Mouse (Mus musculus) kidney, embryonic 14.5 days (tissue): ENCODE measurements around the gene Nudcd2. TPM values are rescaled to one million over a fixed set of nuclear protein-coding genes. Genes with fewer than 3 reads are reported as not detected.

Experiments
- ATAC-seq: fragments of 200-750 bp; cut with Nextera tagmentation; 2 replicates; pipeline ENCODE4 v1.8.0; 2017; ENCODE audit warnings: moderate number of reproducible peaks, mild to moderate bottlenecking, moderate TSS enrichment, moderate library complexity; ENCODE audit not compliant: low FRiP score, low TSS enrichment
- H3K27ac ChIP-seq: fragments of 300-500 bp; sonication (generic); 2 replicates; pipeline ENCODE4 v1.5.1; 2014; ENCODE audit warnings: low read depth, mild to moderate bottlenecking, low read length, moderate library complexity, mixed read lengths
- H3K27me3 ChIP-seq: fragments of 300-500 bp; sonication (generic); 2 replicates; pipeline ENCODE4 v1.6.1; 2014; ENCODE audit warnings: mild to moderate bottlenecking, low read length; ENCODE audit not compliant: control insufficient read depth, insufficient read depth
- H3K36me3 ChIP-seq: fragments of 300-500 bp; sonication (generic); 2 replicates; pipeline ENCODE4 v1.6.1; 2014; ENCODE audit warnings: low read length, mixed read lengths; ENCODE audit not compliant: control insufficient read depth, insufficient read depth
- H3K4me1 ChIP-seq: fragments of 300-500 bp; sonication (generic); 2 replicates; pipeline ENCODE4 v1.6.1; 2014; ENCODE audit warnings: low read length, mixed read lengths; ENCODE audit not compliant: control insufficient read depth, insufficient read depth
- H3K4me2 ChIP-seq: fragments of 300-500 bp; sonication (generic); replicated peaks from 2 replicates; pipeline ENCODE4 v1.6.1; 2014; ENCODE audit warnings: low read depth, mild to moderate bottlenecking, low read length
- H3K4me3 ChIP-seq: fragments of 300-500 bp; sonication (generic); 2 replicates; pipeline ENCODE4 v1.5.1; 2014; ENCODE audit warnings: mild to moderate bottlenecking, low read length
- H3K9ac ChIP-seq: fragments of 300-500 bp; sonication (generic); 2 replicates; pipeline ENCODE4 v1.6.1; 2014; ENCODE audit warnings: low read depth, mild to moderate bottlenecking, low read length, moderate library complexity
- H3K9me3 ChIP-seq: fragments of 300-500 bp; sonication (generic); 2 replicates; pipeline ENCODE4 v1.6.1; 2016; ENCODE audit warnings: low read length; ENCODE audit not compliant: control insufficient read depth
- WGBS: fragments of 180-500 bp; shearing (Covaris S2); extraction: QIAGEN DNeasy Blood & Tissue Kit; methylation state at CpG from one replicate; pipeline ENCODE4 v1.1.7; 2014; 5-methylcytosine and 5-hydroxymethylcytosine counted together
- polyA plus RNA-seq: library from polyadenylated mRNA; unstranded; fragments of >200 nt; fragmentation: Nextera tagmentation; extraction: Ambion mirVana; gene quantifications from 2 replicates; pipeline ENCODE4 v1.2.1, GENCODE M21; 2014

The Nudcd2 gene
- 204 and 255 TPM in 2 replicates for polyA plus RNA-seq

DNA sequence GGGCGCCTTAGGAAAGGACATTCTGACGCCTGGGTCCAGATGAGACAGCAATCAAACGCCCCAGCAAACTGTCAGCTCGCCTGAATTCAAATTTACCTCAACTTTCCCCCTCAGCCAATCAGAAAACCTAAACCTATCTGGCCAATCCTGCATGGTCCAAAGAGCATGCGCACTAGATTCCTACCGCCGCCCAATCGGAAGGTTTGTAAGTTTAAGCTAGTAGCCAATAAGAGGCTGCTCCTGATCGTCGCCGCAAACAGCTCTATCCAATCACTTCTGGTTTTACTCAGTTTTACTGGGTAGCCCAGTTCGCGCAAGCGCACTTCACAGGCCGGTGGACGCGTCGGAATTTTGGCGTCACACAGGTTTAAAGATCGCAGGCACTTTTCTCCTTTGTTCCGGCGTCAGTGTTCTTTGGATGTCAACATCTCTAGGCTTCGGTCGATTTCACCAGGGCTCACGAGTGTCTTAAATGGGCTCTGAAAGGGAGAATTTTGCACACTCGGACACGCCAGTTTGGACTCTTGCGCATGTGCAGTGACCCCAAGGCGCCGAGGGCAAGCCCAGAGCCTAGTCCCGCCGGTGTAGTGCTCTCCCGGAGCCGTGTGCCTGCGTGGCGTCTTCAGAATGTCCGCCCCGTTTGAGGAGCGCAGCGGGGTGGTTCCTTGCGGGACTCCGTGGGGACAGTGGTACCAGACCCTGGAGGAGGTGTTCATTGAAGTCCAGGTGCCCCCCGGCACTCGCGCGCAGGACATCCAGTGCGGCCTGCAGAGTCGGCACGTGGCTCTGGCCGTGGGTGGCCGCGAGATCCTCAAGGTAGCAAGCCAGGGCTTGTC lies at the start of gene Nudcd2, which contains the start of gene Hmmr:
Gene Nudcd2, plus strand, starts transcription at position 329 of the 836 bp plus-strand sequence.
Gene Hmmr, minus strand, starts transcription at position 84 of the 836 bp plus-strand sequence.
- Histone ChIP-seq H3K4me3 (peak within 1 kb of the TSS; percentile 94), H3K9ac (peak within 1 kb of the TSS; percentile 96), H3K27ac (peak within 1 kb of the TSS; percentile 79), H3K9me3 (no peaks in the 10 kb centered on the region), H3K27me3 (no peaks in the 10 kb centered on the region), H3K36me3 (peaks cover 29% of the 10 kb centered on the region), H3K4me1 (peaks cover 14% of the 10 kb centered on the region; the same call in 1 of the 2 replicates), H3K4me2 (peak within 1 kb of the TSS; percentile 74)
- ATAC-seq = peak; percentile 99
- WGBS = 0% methylated on average over 52 of the region's 52 CpGs

GRCm38 (mm10) chr11:40690444-40691127 lies 42.9 kb upstream of the Nudcd2 start:
- peaks cover 9% of the 10 kb centered on the region; the same call in 1 of the 2 replicates for H3K4me1 ChIP-seq

DNA sequence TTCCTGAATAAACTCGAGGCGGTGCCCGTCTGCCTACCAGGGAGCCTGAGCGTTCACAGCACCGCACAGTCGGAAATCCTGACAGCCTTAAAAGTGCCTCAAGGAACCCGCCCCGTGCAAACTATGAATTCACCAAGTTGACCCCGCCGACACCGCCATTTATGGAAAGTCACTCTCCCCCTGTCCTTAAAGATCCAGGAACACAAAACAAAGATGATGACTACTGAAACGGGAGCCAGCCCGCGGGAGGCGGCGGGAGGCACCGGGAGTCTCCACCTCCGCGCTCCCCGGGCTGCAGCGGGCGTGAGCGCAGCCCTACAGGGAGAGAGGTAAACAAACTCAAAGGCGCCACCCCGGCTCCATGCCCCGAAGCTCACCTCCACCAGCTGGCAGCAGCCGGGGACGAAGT lies 41.4 kb upstream of the Nudcd2 start:
- Histone ChIP-seq H3K9me3 (no peaks in the 10 kb centered on the region), H3K4me2 (peak overlapping the region; percentile 75), H3K4me1 (peaks cover 9% of the 10 kb centered on the region; the same call in 1 of the 2 replicates), H3K4me3 (peak overlapping the region; percentile 73), H3K36me3 (peaks cover 7% of the 10 kb centered on the region), H3K27me3 (no peaks in the 10 kb centered on the region), H3K9ac (peak overlapping the region; percentile 70), H3K27ac (peak overlapping the region; percentile 60; the same call in 1 of the 2 replicates)
- 0% methylated on average over 27 of the region's 28 CpGs for WGBS
- ATAC-seq = peak; percentile 75

More at GRCm38 (mm10) chr11:40690444-40691127, 42.9 kb upstream of the Nudcd2 start:
- 69% methylated on average over 5 of the region's 5 CpGs for WGBS
- H3K36me3 ChIP-seq = peaks cover 21% of the 10 kb centered on the region
- H3K27me3 ChIP-seq = no peaks in the 10 kb centered on the region
- peak overlapping the region; percentile 73; the same call in 1 of the 2 replicates for H3K4me3 ChIP-seq
- no peaks in the 10 kb centered on the region for H3K9me3 ChIP-seq
- H3K27ac ChIP-seq = no peak overlapping the region
- ATAC-seq = no peak
- H3K4me2 ChIP-seq = no peak overlapping the region
- H3K9ac ChIP-seq = no peak overlapping the region

GRCm38 (mm10) chr11:40692511-40693365 lies 40.7 kb upstream of the Nudcd2 start:
- peak; percentile 96 for ATAC-seq
- H3K4me2 ChIP-seq = peak overlapping the region; percentile 75
- peak overlapping the region; percentile 73 for H3K4me3 ChIP-seq
- under 1% methylated on average over 36 of the region's 36 CpGs for WGBS
- no peaks in the 10 kb centered on the region for H3K9me3 ChIP-seq
- H3K36me3 ChIP-seq = 0 out of 2 replicates have a peak, but pooled peaks cover 1% of the 10 kb centered on the region
- peaks cover 9% of the 10 kb centered on the region; the same call in 1 of the 2 replicates for H3K4me1 ChIP-seq
- H3K27ac ChIP-seq = peak overlapping the region; percentile 97
- H3K9ac ChIP-seq = peak overlapping the region; percentile 73
- no peaks in the 10 kb centered on the region for H3K27me3 ChIP-seq

- WGBS = under 1% methylated on average over 16 of the region's 16 CpGs
- Histone ChIP-seq H3K4me1 (peaks cover 9% of the 10 kb centered on the region; the same call in 1 of the 2 replicates), H3K27me3 (no peaks in the 10 kb centered on the region), H3K9ac (peak overlapping the region; percentile 73), H3K27ac (peak overlapping the region; percentile 97), H3K4me3 (peak overlapping the region; percentile 73), H3K4me2 (peak overlapping the region; percentile 75), H3K9me3 (no peaks in the 10 kb centered on the region), H3K36me3 (no peaks in the 10 kb centered on the region)
- ATAC-seq = peak; percentile 44
These were observed 40.0 kb upstream of the Nudcd2 start for GRCm38 (mm10) chr11:40693366-40693951.

- peak; percentile 55 for ATAC-seq
- no peaks in the 10 kb centered on the region for H3K27me3 ChIP-seq
- peak overlapping the region; percentile 97 for H3K27ac ChIP-seq
- peak overlapping the region; percentile 75 for H3K4me2 ChIP-seq
- under 1% methylated on average over 31 of the region's 31 CpGs for WGBS
- H3K36me3 ChIP-seq = no peaks in the 10 kb centered on the region
- H3K4me3 ChIP-seq = peak overlapping the region; percentile 73
- peaks cover 9% of the 10 kb centered on the region; the same call in 1 of the 2 replicates for H3K4me1 ChIP-seq
- H3K9ac ChIP-seq = peak overlapping the region; percentile 73
- no peaks in the 10 kb centered on the region for H3K9me3 ChIP-seq
These were observed 39.0 kb upstream of the Nudcd2 start for GRCm38 (mm10) chr11:40694311-40695087.

DNA sequence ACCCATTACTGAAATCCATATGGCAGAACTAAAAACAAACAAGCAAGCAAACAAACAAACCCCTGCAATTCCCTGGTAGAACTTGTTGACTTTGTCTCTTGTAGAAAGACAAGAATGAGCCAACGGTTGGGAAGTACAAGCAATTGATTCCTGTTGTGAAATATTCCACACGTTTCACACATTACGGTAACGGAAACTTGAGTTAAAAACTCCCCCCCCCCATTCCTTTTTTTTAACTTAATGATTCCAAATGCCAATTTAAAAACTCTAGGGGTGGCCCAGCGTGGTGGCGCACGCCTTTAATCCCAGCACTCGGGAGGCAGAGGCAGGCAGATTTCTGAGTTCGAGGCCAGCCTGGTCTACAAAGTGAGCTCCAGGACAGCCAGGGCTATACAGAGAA lies 38.4 kb upstream of the Nudcd2 start, which contains the start of gene Mat2b:
Gene Mat2b, minus strand, starts transcription at position 101 of the 400 bp plus-strand sequence.
- Histone ChIP-seq H3K36me3 (peaks cover 2% of the 10 kb centered on the region), H3K4me1 (peaks cover 9% of the 10 kb centered on the region; the same call in 1 of the 2 replicates), H3K9me3 (no peaks in the 10 kb centered on the region; the same call in 1 of the 2 replicates), H3K4me2 (peak within 1 kb of the TSS; percentile 75), H3K4me3 (peak within 1 kb of the TSS; percentile 73), H3K9ac (peak within 1 kb of the TSS; percentile 73), H3K27ac (peak within 1 kb of the TSS; percentile 97), H3K27me3 (no peaks in the 10 kb centered on the region)
- ATAC-seq = no peak
- 92% methylated on average over 9 of the region's 9 CpGs for WGBS
